Mouse (Mus musculus) fibroblast of lung, adult 2 months (primary cell): ENCODE results near the gene Cenpm.
"Not testable (repeated sequence)": the region's sequence is repeated elsewhere in the genome, so short reads cannot be mapped to it uniquely, and the experiment has no call there.

Experiments
- DNase-seq: peaks from one replicate; pipeline ENCODE4 v3.0.0-alpha.2; 2011; ENCODE audit warnings: low read depth

Gene Cenpm

DNA sequence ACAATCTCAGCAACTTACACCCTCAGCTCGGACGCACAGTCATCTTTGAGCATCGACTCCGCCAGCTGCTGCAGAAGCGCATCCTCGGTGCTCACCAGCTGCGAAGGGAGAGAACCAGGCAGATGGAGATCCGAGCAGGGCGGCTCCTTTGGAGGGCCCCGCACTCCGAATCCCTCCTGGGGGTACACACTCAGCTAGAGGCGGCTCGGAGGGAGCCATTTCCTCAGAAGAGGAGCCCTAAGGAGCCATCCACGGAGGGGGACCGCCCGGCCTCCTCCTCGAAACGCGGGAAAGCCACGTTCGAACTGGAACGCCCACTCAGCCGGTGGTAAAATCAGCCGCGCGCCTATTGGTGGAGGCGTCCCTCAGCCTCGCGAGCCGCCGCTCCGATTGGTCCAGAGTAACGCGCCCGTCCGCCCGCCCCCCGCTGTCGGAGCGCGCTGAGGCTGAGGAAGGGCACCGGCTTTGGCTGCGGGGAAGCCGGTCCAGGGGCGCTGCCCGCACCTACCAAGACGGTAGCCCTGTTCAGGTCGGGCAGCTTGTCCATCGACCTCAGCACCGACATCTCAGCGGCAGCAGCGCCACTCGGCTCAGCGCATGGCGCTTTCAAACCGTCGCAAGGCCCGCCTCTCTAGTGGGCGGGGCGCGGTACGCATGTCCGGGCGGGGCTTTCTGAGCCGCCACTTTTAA is at the start of gene Cenpm:
Cenpm (minus strand) TSS at position 634 of the 690 bp plus-strand sequence.
- DNase-seq: peak; percentile 52

DNA sequence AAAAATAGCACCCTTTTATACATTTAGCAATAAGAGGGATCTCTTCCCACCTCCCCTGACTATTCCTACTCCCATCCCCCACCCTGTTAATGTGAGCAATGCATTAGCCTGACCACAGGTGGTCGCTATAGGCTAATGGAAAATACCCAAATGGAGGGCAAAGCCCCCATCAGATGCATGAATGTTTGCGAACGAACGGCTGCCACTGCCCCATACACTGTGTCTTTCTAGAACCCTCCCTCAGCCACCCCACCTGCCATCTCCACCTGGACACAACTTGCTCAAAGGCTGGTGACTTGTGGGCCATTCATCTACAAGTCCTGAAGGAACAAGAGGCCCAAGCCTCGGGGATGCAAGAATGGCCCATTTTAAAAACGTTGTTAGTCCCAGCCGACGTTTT is 49.5 kb upstream of the Cenpm start:
- no peak for DNase-seq

DNA sequence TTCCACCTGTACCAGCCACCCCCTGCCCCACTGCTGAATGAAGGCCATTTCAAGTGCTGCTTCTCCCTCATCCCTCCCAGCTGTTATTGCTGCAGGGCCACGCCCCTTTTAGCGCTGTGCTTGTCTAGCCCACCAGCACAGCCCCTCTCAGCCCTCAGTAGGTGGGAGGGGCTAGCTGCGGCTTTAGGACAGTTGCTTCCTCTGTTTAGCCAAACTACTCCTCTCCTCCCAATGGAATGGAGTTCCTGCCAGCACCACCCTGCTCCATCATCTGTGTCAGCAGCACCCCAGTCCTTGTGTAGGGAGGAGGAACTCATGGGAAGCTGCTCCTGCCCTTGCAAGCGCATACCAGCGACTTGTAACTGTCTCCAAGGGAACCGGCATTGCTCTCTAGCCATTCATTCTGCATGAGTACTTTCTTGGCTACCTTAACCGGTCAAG is 48.7 kb upstream of the Cenpm start:
- DNase-seq: no peak

DNA sequence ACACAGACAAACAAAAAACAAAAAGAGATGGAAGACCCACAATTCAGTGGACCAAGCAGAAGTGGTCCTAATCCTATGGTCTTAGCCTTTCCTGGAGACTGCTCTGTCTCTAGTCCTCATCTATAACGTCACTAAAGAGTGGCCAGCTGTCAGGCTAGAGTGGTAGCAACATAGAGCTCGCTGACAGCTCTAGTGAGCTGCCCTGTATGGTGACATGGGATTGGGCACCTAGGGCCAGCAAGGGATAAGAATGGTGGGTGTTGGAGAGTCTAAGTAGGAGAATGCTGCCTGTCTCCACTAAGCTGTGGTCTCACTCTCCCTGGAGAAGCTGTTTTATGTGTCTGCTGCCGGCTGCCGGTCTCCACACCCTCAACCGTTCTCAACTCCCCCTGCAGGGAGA is 48.3 kb upstream of the Cenpm start:
- no peak for DNase-seq

DNA sequence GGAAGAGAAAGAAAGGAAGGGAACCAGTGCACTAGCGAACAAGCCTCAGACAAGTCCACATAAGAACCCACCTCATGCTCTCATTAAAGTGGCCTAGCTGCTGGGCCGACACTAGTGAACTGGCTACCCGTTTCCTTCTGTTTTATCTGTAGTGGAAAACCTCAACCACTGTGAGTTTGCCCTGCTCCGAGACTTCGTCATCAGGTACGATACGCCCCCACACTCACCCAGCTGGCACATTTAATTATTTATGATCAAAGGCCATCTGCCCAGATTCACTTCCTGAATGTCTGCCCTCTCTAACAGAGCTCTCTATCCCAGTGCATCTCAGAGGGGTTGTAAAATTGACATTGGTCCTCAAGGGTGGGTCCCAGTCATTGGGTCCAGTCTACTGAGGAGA is 45.7 kb upstream of the Cenpm start:
- DNase-seq: no peak

DNA sequence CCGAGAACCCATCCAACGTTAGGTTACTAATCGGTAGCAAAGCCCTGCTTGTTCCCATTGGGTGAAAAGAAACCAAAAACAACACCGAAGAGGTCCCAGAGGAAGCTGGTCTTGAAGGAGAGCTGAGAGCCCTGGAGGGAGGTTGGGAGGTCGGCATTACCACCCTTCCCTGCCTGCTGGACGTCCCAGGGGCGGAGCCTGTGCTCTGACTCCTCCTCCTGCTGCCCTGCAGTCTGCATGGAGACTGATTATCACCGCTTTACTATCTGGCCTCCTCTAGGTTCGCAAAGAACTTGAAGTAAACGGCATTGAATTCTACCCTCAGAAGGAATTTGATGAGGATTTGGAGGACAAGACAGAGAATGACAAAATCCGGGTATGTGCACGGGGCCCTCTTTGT is 41.6 kb upstream of the Cenpm start:
- DNase-seq: no peak

DNA sequence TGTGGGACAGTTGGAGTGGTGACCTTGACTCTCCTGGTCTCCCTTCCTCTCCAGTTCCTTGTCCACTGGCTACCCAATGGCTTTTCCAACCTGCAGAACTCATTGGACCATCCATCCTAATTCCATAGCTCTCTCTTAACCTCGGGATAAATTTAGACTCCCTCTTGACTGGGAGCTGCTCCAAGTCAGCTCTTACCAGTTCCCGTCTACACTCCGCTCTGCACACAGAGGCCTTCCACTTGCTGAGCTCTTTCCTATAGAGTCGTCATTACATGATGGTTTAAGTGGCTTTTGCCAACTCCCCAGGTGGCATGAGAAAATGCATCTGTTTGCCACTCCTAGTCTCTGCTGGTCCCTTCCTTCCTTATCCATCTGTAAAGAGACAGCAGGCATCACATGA is 36.1 kb upstream of the Cenpm start:
- no peak for DNase-seq

DNA sequence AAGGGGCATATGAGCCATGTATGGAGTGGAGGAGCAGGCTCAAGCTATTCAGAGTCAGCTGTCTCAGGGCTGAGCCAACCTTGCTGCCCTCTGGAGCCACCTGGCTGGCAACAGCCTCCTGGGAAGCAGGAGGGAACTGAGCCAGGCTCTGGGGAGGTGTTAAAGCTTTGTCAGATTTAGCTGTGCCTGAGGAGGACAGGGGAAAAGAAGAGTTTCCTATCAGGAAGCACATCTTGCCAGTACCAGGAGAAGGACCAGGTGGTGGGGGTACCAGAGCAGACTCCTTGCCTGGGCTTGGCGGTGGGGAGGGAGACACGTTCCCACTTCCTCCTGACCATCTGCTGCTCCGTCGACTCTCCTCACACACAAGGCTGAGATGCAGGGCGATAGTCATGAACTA is 33.0 kb upstream of the Cenpm start:
- no peak for DNase-seq

DNA sequence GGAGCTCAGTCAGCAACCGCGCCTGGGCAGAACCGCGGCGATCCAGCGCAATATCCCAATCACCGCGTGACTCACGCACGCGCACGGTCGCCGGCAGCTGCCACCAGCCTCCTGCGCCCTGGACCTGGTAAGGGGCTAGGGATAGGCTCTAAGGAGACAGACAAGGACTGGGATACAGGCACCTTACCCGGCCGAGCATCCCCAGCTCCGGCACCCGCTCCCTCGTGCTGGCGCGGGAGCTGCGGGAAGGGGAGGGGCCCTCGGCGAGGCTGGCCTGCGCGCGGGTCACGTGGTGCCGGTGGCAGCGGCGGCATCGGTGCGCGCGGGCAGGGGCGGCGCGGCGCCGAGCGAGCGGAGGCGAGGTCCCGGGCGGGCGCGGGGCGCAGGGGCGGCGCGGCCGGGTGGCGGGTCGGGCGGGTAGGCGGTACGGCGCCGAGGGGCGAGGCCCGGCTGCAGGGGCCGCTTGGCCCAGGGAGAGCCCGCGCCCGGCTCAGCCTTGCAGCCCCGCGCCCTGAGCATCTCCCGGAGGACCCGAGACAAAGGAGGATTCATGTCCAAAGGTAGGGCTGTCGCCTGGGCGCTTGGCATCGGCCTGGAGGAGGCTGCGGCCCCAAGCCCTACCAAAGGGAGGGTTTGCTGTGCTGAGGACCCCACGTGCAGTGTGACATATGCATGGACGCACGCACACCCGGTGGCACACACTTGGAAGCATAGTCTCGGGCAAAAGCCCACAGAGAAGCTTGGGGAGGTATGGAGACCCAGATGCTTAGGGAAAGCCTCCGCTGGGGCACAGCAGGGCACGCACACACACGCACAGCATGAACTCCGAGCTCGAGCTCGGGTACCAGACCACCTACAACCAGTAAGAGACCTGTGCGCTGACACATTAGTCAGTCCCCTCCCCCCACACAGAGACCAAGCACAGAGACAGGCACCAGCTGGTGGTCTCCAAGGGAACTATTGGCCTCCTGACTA is 30.7 kb upstream of the Cenpm start:
- no peak for DNase-seq

DNA sequence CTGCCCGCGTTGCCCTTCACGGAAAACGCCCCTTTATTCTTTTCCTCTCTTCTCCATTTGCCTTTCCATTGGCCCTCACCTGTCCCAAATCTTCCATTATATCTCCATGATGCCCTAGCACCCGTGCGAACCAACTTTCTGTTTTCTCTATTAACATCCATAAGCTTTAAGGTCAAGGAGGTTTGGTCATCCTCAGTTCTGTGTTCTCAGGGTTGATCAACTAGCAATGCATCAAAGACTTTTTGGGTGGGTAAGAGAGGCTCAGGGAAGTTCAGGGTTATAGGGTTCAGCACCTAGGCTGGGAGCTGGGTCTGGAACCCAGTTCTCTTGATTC is 30.0 kb upstream of the Cenpm start, which contains the start of gene Sept3:
Sept3 (plus strand) TSS at position 301 of the 334 bp plus-strand sequence.
- DNase-seq: no peak

DNA sequence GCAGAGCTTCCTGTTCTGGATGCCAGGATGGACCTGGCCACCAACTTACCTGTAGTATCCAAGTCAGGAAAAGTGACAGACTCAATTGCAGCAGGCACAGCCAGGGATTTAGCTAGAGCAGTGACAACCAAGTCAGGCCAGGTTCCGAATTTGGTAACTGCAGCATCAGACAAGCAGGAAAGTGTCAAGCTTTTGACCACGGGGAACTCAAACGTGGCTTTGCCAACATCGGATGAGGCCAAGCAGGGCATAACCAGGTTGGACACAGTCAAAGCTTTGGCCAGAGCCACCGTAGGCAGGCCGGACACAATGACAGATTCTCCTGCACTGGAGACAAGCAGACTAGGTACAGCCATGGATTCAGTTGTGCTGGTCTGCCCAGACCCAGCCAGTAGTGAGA is 27.7 kb upstream of the Cenpm start:
- DNase-seq: no peak

DNA sequence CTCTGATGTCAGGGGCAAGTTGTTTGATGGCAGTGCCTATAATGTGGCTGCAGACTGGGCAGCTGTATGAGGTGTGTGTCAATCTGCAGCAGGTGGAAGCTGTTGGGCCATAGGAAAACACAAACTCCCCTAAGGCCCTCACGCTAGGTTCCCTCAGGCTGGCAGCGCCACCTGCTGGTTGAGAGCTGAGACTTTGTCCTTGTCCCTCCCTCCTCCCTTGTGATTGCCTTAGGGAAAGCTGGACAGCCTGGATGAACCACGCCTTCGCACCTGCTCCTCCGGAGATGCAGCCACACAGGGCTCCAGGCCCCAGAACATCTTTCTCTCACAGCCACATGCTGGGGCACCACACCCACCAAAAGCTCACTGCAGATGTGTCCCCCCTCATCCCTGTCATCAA is 26.7 kb upstream of the Cenpm start:
- DNase-seq: no peak

DNA sequence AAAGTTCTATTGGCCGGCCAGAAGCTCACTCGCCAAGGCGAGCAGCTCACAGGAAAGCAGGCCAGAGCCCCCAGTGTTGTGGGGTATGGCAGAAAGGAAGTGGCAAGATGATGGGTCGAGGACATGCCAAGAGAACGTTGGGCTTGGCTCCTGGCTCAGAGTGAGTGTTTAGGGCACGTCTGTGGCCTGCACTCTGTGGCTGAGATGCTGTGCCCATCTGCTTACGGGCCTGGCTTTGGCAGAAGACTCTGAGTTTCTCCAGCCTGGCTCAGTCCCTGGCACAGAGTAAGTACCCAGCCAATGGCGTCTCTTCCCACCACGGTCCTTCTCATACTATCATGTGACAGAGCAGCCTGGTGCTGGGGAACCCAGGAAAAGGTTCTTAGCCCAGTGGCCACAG is 24.2 kb upstream of the Cenpm start:
- DNase-seq: no peak

DNA sequence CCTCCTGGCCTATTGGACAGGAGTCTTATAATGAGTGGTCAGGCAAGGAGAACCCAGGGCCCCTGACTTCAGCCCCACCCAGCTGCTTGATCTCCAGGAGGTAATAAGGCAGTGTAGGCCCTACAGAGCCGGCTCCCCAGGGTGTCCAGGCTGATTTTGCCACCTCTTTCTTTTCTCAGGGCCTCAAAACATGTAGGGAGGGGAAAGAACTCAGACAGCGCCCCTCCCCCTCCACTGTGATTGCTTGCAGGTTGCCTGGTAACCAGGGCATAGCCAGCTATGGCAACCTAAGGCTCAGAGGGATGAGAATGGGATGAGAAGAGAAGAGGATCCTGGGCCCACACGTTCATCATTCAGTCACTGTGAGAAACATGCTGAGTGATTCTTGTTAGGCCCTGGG is 23.6 kb upstream of the Cenpm start:
- DNase-seq: no peak

DNA sequence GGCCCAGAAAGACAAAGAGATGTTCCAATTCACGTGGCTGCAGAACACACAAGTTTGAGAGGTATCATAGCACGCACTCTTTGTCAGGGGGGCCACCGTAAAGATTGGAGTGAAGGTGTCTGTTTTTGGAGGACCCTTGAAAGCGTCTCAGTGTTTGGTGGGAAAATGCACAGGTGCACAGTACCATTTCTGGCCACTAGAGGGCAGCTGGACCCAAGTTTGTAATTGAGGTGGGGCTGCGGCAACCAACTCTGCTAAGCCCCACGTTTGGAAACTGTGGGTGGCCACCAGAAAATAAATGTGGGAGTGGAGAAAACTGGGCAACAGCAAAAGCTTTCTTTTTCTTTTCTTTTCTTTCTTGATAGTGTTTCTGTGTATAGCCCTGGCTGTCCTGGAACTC is 21.8 kb upstream of the Cenpm start:
- no peak for DNase-seq

DNA sequence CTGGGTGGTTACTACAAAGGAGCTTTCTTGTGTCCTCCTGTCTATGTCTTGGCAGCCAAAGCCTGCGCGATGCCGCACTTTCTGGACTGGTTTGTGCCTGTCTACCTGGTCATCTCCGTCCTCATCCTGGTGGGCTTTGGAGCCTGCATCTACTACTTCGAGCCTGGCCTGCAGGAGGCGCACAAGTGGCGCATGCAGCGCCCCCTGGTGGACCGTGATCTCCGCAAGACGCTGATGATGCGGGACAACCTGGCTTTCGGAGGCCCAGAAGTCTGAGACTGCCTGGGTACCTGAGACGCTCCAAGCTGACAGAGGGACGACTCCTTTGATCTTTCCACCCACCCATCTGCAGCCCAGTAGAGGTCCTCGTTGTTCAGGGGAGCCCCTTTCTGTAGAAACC is 15.0 kb upstream of the Cenpm start:
- DNase-seq: no peak

DNA sequence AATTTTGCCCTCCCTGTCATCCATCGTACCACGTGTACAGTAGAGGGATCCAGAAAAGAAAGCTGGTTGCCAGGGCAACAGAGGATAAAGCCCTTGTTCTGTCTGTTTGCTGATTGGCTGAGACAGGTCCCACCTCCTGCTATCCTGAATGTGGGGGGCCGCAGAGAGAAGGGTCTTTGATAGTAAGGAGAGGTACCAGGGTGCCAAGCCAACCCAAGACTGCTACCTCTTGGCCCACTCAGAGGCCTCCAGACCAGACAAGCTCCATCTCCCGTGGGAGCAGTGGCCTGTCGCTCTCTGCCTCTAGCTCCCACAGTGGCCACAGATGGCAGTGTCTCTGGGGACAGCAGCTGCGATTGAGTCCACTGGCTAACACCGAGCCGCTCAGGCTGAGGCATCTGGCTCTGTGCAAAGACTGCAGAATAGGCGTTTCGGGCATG is 11.4 kb upstream of the Cenpm start:
- no peak for DNase-seq

DNA sequence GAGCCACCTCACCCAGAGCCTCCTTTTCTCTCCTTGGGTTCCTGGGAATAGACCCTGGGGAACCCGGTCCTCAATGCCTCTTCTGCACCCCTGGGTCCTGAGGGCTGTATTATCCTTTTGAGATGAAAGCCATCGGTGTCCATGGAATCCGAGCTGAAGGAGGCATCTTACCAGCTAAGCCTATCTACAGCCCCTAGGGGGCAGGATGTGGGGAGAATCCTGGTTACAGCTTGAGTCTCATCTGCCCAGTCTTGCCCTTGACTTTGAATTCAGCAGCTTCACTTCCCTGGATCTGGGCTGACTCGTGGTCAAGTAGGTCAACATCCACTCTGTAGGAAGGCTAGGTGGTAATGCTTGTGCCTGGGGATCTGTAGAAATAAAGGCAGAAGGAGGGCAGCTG is 10.7 kb upstream of the Cenpm start:
- DNase-seq: no peak

DNA sequence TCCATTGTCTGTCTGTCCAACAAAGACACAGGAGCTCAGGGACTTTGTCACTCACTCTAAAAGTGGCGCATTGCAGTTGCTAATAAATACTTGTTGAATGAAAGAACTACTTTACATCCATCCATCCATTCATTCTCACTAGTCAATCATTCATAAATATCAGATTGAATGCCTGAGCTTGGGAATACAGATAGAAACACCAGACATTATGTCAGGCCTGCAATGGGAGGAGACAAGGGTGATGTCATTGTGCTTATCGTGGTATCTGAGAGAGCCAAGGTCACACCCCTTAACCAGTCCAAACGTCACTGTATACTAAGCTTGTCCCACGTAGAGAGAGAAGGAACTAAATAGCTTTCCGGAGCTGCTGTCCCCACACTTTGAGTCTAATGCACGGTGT is 7.5 kb upstream of the Cenpm start, which contains the start of gene 1500009C09Rik:
1500009C09Rik (plus strand) TSS at position 301 of the 400 bp plus-strand sequence.
- no peak for DNase-seq

DNA sequence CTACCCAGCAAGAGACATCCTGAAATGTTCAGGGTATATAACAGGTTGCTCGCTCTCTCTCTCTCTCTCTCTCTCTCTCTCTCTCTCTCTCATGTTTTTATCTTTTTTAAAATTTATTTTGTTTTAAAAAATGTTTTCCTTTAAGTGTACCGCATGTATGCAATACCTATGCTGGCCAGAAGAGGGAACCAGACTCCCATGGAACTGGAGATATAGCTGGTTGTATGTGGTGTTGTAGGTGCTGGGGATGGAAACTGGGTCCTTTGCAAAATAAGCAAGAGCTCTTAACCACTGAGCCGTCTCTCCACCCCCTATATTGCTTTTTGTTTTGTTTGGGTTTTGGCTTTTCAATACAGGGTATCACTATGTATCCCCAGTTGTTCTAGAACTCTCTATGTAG is 7.0 kb upstream of the Cenpm start:
- no peak for DNase-seq

DNA sequence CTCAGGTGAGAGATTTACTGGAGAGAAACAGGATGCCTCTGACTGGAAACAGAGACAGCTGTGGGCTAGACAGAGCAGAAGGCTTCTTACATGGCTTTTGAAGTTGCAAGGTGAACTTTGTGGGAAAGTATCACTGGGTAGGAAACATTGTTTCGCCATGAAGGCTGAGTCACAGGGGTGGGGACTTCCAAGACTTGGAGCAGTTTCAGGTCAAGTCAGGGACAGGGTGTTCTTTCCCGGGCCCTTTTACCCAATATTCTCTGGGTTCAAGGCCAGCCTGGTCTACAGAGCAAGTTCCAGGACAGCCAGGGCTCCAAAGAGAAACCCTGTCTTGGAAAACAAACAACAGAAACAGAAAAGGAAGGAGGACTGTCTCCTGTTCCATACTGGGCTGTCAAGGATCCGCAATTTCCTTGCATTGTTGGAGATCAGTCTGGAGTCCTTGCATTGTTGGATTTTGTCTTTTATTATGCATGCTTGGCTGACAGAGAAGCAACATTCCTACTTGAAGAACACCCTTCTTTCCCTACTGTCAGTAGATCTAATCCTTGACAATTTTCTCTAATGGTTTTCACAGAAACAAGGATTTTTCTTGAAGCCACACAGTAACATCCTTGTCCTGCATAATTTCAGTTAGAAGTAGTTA is 2.7 kb upstream of the Cenpm start:
- DNase-seq: peak; percentile 50

DNA sequence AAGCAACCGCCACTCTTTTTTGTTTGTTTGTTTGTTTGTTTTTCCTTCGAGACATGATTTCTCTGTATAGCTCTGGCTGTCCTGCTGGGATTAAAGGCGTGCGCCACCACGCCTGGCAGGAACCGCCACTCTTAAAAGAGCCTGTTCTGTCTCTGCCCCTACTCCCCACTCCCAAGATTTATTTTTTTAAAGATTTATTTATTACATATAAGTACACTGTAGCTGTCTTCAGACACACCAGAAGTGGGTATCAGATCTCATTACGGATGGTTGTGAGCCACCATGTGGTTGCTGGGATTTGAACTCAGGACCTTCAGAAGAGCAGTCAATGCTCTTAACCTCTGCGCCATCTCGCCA is 235 bp upstream of the Cenpm start:
- DNase-seq: not testable (repeated sequence)

DNA sequence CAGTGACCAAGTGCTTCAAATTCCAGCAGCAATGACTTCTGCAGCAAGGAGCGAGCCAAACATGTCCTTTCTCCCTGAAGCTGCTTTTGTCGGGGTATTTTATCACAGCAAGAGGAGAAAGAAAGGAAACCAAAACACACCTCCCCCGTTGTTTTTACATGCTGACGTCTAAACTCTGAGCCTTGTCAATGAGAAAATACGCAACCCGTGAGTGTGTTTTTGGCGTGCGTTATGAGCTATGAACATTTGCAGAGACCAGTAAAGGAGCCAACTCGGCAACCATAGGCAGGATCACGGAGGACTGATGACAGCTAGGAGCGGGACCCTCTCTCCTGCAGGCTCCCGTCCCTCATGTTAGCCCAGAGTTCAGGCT is 820 bp downstream of the Cenpm start:
- peak; percentile 13 for DNase-seq
